Mouse (Mus musculus) gastrocnemius, adult 8-10 months (tissue): ENCODE results near the gene Olfr1487. TPM values are rescaled to one million over a fixed set of nuclear protein-coding genes. Genes with fewer than 3 reads are reported as not detected.
"Not testable (repeated sequence)": the region's sequence is repeated elsewhere in the genome, so short reads cannot be mapped to it uniquely, and the experiment has no call there.

Experiments
- DNase-seq, 2 experiments: peaks; one replicate each; pipeline ENCODE4 v3.0.0; 2022; ENCODE audit warnings: low spot score in 2 of 2
- microRNA-seq: library from miRNA; unstranded; fragments of <30 nt; microRNA quantifications from one replicate; pipeline ENCODE4 v1.2.0, GENCODE M21; 2022
- total RNA-seq, 4 experiments: library from RNA; stranded (reverse); gene quantifications; 2 replicates each; pipeline ENCODE4 v1.2.4; 2022

Olfr1487 gene
- not detected for total RNA-seq

DNA sequence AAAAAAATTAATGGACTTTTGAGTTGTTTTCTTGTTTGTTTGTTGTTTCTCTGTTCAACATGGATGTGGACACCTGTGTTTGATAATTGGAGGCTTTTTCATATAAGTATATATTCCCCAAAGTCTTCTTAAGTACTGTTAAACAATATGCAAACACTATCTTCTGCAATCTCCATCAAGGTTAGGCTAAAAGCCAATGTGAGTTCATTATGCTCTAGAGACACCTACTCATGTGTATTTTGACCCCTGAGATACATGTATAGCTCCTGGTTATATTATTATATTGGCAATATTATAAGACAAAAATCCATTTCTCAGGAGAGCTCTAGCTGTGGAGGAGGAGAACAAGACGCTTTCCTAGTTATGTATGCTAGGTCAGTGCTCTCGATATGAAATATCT, at the start of gene Olfr1487:
Olfr1487 (plus strand) TSS at position 301 of the 400 bp plus-strand sequence.
- DNase-seq, result not testable (repeated sequence)

DNA sequence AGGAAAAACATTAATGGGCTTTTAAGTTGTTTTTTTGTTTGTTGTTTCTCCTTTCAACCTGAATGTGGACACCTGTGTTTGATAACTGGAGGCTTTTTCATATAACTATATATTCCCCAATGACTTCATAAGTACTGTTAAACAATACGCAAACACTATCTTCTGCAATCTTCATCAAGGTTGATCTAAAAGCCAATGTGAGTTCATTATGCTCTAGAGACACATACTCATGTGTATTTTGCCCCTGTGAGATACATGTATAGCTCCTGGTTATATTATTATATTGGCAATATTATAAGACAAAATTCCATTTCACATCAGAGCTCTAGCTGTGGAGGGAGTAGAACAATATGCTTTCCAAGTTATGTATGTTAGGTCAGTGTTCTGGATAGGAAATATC, 34.0 kb upstream of the Olfr1487 start, which contains the start of gene Olfr1484:
Olfr1484 (plus strand) TSS at position 301 of the 400 bp plus-strand sequence.
- no peak for DNase-seq

DNA sequence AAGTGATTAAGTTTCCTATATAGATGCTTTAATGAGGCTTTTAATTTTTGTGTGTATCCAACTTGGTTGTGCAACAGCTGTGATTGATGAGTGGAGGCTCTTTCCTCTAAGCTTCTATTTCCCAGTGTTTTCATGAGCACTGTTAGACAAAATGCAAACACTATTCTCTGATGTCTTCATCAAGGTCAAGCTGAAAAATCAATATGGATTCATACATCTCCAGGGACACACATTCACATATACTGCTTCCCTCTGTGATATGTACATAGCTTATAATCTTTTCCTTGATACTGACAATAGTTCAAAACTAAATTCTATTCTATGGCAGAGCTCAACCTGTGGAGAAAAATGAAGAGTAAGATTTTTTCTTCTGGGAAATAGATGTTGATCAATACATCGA, 14.1 kb downstream of the Olfr1487 start, which contains the start of gene Olfr1489:
Olfr1489 (plus strand) TSS at position 301 of the 400 bp plus-strand sequence.
- no peak for DNase-seq

DNA sequence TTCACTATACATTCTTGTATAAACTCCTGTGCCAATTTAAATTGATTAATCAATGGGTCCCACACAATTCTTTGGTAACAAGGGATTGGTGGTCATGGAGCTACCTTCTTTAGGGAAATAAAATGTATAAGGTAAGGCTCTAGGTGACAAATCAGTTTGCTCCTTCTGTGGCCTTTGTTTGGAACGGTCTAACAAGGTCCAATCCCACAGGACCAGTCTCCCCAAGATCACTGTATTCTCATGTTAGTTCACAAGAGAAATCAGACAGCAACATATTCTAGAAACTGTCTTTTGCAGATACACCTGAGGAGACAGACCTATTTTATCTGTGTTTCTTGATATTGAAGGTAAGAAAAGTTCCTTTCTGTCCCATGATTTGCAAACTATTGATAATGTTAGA, 33.6 kb downstream of the Olfr1487 start, which contains the start of gene Olfr1490:
Olfr1490 (plus strand) TSS at position 301 of the 400 bp plus-strand sequence.
- no peak for DNase-seq

Small RNA genes lying within 50 kb of the gene (microRNA-seq; reads per million reads assigned to microRNA genes)
- gene Gm22323, result not detected
- gene Gm23931, result not detected

Other genes starting within 250 kb of the Olfr1487 start
- not detected for gene Olfr1469, start 209.5 kb upstream of the Olfr1487 start, total RNA-seq
- gene Olfr1471, start 174.0 kb upstream of the Olfr1487 start, total RNA-seq, result not detected
- not detected for gene Olfr1472, start 161.3 kb upstream of the Olfr1487 start, total RNA-seq
- not detected for gene Olfr1474, start 147.8 kb upstream of the Olfr1487 start, total RNA-seq
- not detected for gene Olfr1475, start 137.2 kb upstream of the Olfr1487 start, total RNA-seq
- not detected for gene Olfr1477, start 116.8 kb upstream of the Olfr1487 start, total RNA-seq
- not detected for gene Olfr1480, start 89.5 kb upstream of the Olfr1487 start, total RNA-seq
- not detected for gene Olfr1484, start 33.9 kb upstream of the Olfr1487 start, total RNA-seq
- not detected for gene Olfr1489, start 14.2 kb downstream of the Olfr1487 start, total RNA-seq
- gene Olfr1490, start 33.7 kb downstream of the Olfr1487 start, total RNA-seq, result not detected
- not detected for gene Olfr1491, start 79.9 kb downstream of the Olfr1487 start, total RNA-seq
- gene Olfr1493-ps1, start 105.9 kb downstream of the Olfr1487 start, total RNA-seq, result not detected
- gene Olfr1494, start 122.4 kb downstream of the Olfr1487 start, total RNA-seq, result not detected
- not detected for gene Olfr1495, start 147.2 kb downstream of the Olfr1487 start, total RNA-seq
- not detected for gene Olfr1496, start 160.5 kb downstream of the Olfr1487 start, total RNA-seq
- not detected for gene Olfr1497, start 180.8 kb downstream of the Olfr1487 start, total RNA-seq
- not detected for gene Olfr1499, start 202.1 kb downstream of the Olfr1487 start, total RNA-seq
- not detected for gene Olfr1500, start 213.1 kb downstream of the Olfr1487 start, total RNA-seq
- gene Olfr1501, start 233.3 kb downstream of the Olfr1487 start, total RNA-seq, result not detected
- not detected for gene Olfr1502, start 244.4 kb downstream of the Olfr1487 start, total RNA-seq